Mouse (Mus musculus) ES-Bruce4 (cell line): ENCODE data around the gene Best1.

Experiments used
- CTCF ChIP-seq: IDR thresholded peaks from one replicate; pipeline ENCODE4 v1.8.1; 2011; ENCODE audit warnings: low read depth, low read length
- EP300 ChIP-seq: IDR thresholded peaks from 2 replicates; pipeline ENCODE4 v1.6.1; 2011; ENCODE audit warnings: low read depth, low read length; ENCODE audit not compliant: insufficient read depth
- POLR2A ChIP-seq: IDR thresholded peaks from one replicate; pipeline ENCODE4 v1.8.1; 2011; ENCODE audit warnings: low read length; ENCODE audit not compliant: insufficient read depth

GRCm38 (mm10) chr19:9982151-9982851 lies 19.1 kb downstream of the Best1 start:
- TF ChIP-seq CTCF: no peak
- peak; percentile 65 for TF ChIP-seq POLR2A
- TF ChIP-seq EP300: peak; percentile 65; the same call in 1 of the 2 replicates
